Mouse (Mus musculus) heart, embryonic 16.5 days (tissue): Measurements from ENCODE around the gene Map3k5. TPM values are rescaled to one million over a fixed set of nuclear protein-coding genes. Genes with fewer than 3 reads are reported as not detected.

Source experiments
- ATAC-seq: fragments of 200-750 bp; cut with Nextera tagmentation; replicated peaks from 2 replicates; pipeline ENCODE4 v1.8.0; 2017; ENCODE audit warnings: moderate number of reproducible peaks; ENCODE audit not compliant: insufficient read depth, low FRiP score; ENCODE audit errors: extremely low read depth
- H3K27ac ChIP-seq: fragments of 300-500 bp; sonication (generic); 2 replicates; pipeline ENCODE4 v1.5.1; 2014; ENCODE audit warnings: mild to moderate bottlenecking, low read length, control low read depth, moderate library complexity
- H3K27me3 ChIP-seq: fragments of 300-500 bp; sonication (generic); 2 replicates; pipeline ENCODE4 v1.6.1; 2014; ENCODE audit warnings: low read length, mixed read lengths; ENCODE audit not compliant: control insufficient read depth, insufficient read depth
- H3K36me3 ChIP-seq: fragments of 300-500 bp; sonication (generic); 2 replicates; pipeline ENCODE4 v1.6.1; 2014; ENCODE audit not compliant: control insufficient read depth, insufficient read depth
- H3K4me1 ChIP-seq: fragments of 300-500 bp; sonication (generic); 2 replicates; pipeline ENCODE4 v1.6.1; 2014; ENCODE audit warnings: low read length, mixed read lengths; ENCODE audit not compliant: control insufficient read depth, insufficient read depth
- H3K4me2 ChIP-seq: fragments of 300-500 bp; sonication (generic); 2 replicates; pipeline ENCODE4 v1.6.1; 2014; ENCODE audit warnings: low read depth, mild to moderate bottlenecking, control low read depth, low read length
- H3K4me3 ChIP-seq: fragments of 300-500 bp; sonication (generic); 2 replicates; pipeline ENCODE4 v1.5.1; 2014; ENCODE audit warnings: mild to moderate bottlenecking, control low read depth, low read length
- H3K9ac ChIP-seq: fragments of 300-500 bp; sonication (generic); 2 replicates; pipeline ENCODE4 v1.6.1; 2014; ENCODE audit warnings: low read length, control low read depth
- H3K9me3 ChIP-seq: fragments of 300-500 bp; sonication (generic); replicated peaks from 2 replicates; pipeline ENCODE4 v1.6.1; 2016; ENCODE audit warnings: low read length; ENCODE audit not compliant: control insufficient read depth
- WGBS: fragments of 180-500 bp; shearing (Covaris S2); extraction: QIAGEN DNeasy Blood & Tissue Kit; methylation state at CpG from one replicate; pipeline ENCODE4 v1.1.7; 2014; 5-methylcytosine and 5-hydroxymethylcytosine counted together
- polyA plus RNA-seq: library from polyadenylated mRNA; unstranded; fragments of >200 nt; fragmentation: Nextera tagmentation; extraction: Ambion mirVana; gene quantifications from 2 replicates; pipeline ENCODE4 v1.2.1, GENCODE M21; 2015

Map3k5 gene
- polyA plus RNA-seq, 1 experiment from 2014 or later, result 2.8 TPM

GRCm38 (mm10) chr10:20176054-20176453 lies 241.8 kb downstream of the Map3k5 start:
- Histone ChIP-seq H3K9ac (no peak overlapping the region), H3K36me3 (no peaks in the 10 kb centered on the region), H3K4me2 (no peak overlapping the region), H3K4me3 (no peak overlapping the region), H3K27ac (no peak overlapping the region), H3K27me3 (0 out of 2 replicates have a peak, but pooled peaks cover 2% of the 10 kb centered on the region), H3K9me3 (no peaks in the 10 kb centered on the region), H3K4me1 (0 out of 2 replicates have a peak, but pooled peaks cover 2% of the 10 kb centered on the region)
- 62% methylated on average over 7 of the region's 7 CpGs for WGBS
- no peak for ATAC-seq

- H3K4me2 ChIP-seq, result no peak overlapping the region
- ATAC-seq, result no peak
- 42% methylated on average over 12 of the region's 12 CpGs for WGBS
Observed at GRCm38 (mm10) chr10:20178807-20179605, 244.7 kb downstream of the Map3k5 start.

GRCm38 (mm10) chr10:20181198-20181597 lies 246.9 kb downstream of the Map3k5 start:
- 16% methylated on average over 10 of the region's 10 CpGs for WGBS
- Histone ChIP-seq H3K9ac (no peak overlapping the region), H3K36me3 (no peaks in the 10 kb centered on the region), H3K4me3 (no peak overlapping the region), H3K4me1 (peaks cover 20% of the 10 kb centered on the region), H3K9me3 (no peaks in the 10 kb centered on the region), H3K4me2 (peak overlapping the region; percentile 24), H3K27ac (0 out of 2 replicates have a peak overlapping the region, but pooled peaks have one; percentile 41), H3K27me3 (no peaks in the 10 kb centered on the region)
- ATAC-seq, result no peak; the same call in 1 of the 2 replicates

More at GRCm38 (mm10) chr10:20178807-20179605, 244.7 kb downstream of the Map3k5 start:
- H3K27ac ChIP-seq, result no peak overlapping the region
- H3K4me1 ChIP-seq, result peaks cover 12% of the 10 kb centered on the region
- no peaks in the 10 kb centered on the region for H3K9me3 ChIP-seq
- H3K27me3 ChIP-seq, result no peaks in the 10 kb centered on the region
- no peak overlapping the region for H3K4me3 ChIP-seq
- H3K36me3 ChIP-seq, result no peaks in the 10 kb centered on the region
- no peak overlapping the region for H3K9ac ChIP-seq

- Histone ChIP-seq H3K27me3 (no peaks in the 10 kb centered on the region), H3K27ac (no peak overlapping the region), H3K36me3 (no peaks in the 10 kb centered on the region), H3K4me2 (peak overlapping the region; percentile 24; the same call in 1 of the 2 replicates), H3K4me3 (no peak overlapping the region), H3K9me3 (no peaks in the 10 kb centered on the region), H3K4me1 (peaks cover 20% of the 10 kb centered on the region), H3K9ac (no peak overlapping the region)
- no peak for ATAC-seq
- 32% methylated on average over 11 of the region's 11 CpGs for WGBS
Observed at GRCm38 (mm10) chr10:20181680-20182399, 247.6 kb downstream of the Map3k5 start.

GRCm38 (mm10) chr10:20184326-20184725 lies 250.1 kb downstream of the Map3k5 start:
- Histone ChIP-seq H3K4me1 (peaks cover 20% of the 10 kb centered on the region), H3K4me2 (no peak overlapping the region), H3K27me3 (no peaks in the 10 kb centered on the region), H3K27ac (no peak overlapping the region), H3K9me3 (no peaks in the 10 kb centered on the region), H3K36me3 (no peaks in the 10 kb centered on the region), H3K9ac (no peak overlapping the region), H3K4me3 (no peak overlapping the region)
- ATAC-seq, result no peak
- 65% methylated on average over 4 of the region's 4 CpGs for WGBS

- no peaks in the 10 kb centered on the region for H3K36me3 ChIP-seq
- H3K4me1 ChIP-seq, result peaks cover 20% of the 10 kb centered on the region
- no peaks in the 10 kb centered on the region for H3K9me3 ChIP-seq
- H3K4me2 ChIP-seq, result no peak overlapping the region
- whole genome bisulfite sequencing, result 73% methylated on average over 4 of the region's 4 CpGs
- no peak overlapping the region for H3K27ac ChIP-seq
- no peak overlapping the region for H3K4me3 ChIP-seq
- no peaks in the 10 kb centered on the region for H3K27me3 ChIP-seq
- no peak overlapping the region for H3K9ac ChIP-seq
- no peak for ATAC-seq
Observed at GRCm38 (mm10) chr10:20185264-20185663, 251.0 kb downstream of the Map3k5 start.

- no peak for ATAC-seq
- Histone ChIP-seq H3K9ac (no peak overlapping the region), H3K4me2 (no peak overlapping the region), H3K27me3 (no peaks in the 10 kb centered on the region), H3K9me3 (no peaks in the 10 kb centered on the region), H3K27ac (no peak overlapping the region), H3K4me3 (no peak overlapping the region), H3K4me1 (peaks cover 20% of the 10 kb centered on the region), H3K36me3 (no peaks in the 10 kb centered on the region)
- 97% methylated on average over 2 of the region's 2 CpGs for WGBS
Observed at GRCm38 (mm10) chr10:20185806-20186205, 251.5 kb downstream of the Map3k5 start.

- WGBS, result 77% methylated on average over 5 of the region's 5 CpGs
- H3K36me3 ChIP-seq, result no peaks in the 10 kb centered on the region
- H3K27ac ChIP-seq, result no peak overlapping the region
- peaks cover 12% of the 10 kb centered on the region for H3K4me1 ChIP-seq
- H3K27me3 ChIP-seq, result no peaks in the 10 kb centered on the region
- no peaks in the 10 kb centered on the region for H3K9me3 ChIP-seq
- no peak overlapping the region for H3K4me2 ChIP-seq
- H3K9ac ChIP-seq, result no peak overlapping the region
- no peak for ATAC-seq
- H3K4me3 ChIP-seq, result no peak overlapping the region
Observed at GRCm38 (mm10) chr10:20186800-20187273, 252.6 kb downstream of the Map3k5 start.
